Mouse (Mus musculus) cortical plate, adult 2 months (tissue): ENCODE measurements at regions not wholly inside any gene's neighbourhood (a gene's known extent, or its start where the extent isn't known, plus 50 kb on each side); places are given as distances from the start of the nearest gene placed in this dataset.

Source experiments
- CTCF ChIP-seq: fragments of 200-500 bp; IDR thresholded peaks from 2 replicates; pipeline ENCODE4 v1.5.1; 2011; ENCODE audit warnings: mild to moderate bottlenecking, control low read depth, low read length; ENCODE audit not compliant: insufficient read depth; ENCODE audit errors: extremely low read depth
- POLR2A ChIP-seq: fragments of 200-500 bp; IDR thresholded peaks from 2 replicates; pipeline ENCODE4 v1.6.1; 2011; ENCODE audit warnings: mild to moderate bottlenecking, low read length, control low read depth; ENCODE audit not compliant: insufficient read depth; ENCODE audit errors: extremely low read depth

DNA sequence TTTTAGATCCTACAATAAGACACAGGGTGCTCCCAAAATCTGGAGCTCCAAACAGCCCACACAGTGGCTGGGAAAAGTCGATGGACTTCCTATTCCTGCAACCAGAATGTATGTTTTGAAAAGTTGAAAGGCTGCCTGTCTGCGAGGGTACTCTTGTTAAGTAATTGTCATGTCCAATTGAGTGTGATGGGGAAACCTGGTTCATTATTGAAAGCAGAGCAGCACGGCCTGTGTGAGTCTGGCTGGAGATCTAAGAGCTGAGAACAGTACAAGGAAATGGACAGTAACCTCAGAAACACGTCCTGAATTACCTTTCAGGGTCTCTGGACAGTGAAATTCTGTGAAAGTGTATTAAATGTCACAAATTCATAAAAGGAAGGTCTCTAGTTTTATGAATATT, 115.3 kb upstream of the BC052040 start:
- no peak for TF ChIP-seq POLR2A
- no peak for TF ChIP-seq CTCF
